Mouse (Mus musculus) forebrain, embryonic 15.5 days (tissue): ENCODE results near the gene Pkp4. TPM values are rescaled to one million over a fixed set of nuclear protein-coding genes. Genes with fewer than 3 reads are reported as not detected.
A peak's percentile ranks its signal among the peaks of the same experiment; 100 is the strongest.
"Not testable (repeated sequence)": the region's sequence is repeated elsewhere in the genome, so short reads cannot be mapped to it uniquely, and the experiment has no call there.

Source experiments
- ATAC-seq: fragments of 200-750 bp; cut with Nextera tagmentation; replicated peaks from 2 replicates; pipeline ENCODE4 v1.8.0; 2017; ENCODE audit warnings: mild to moderate bottlenecking, moderate TSS enrichment, moderate library complexity
- H3K27ac ChIP-seq: fragments of 300-500 bp; sonication (generic); replicated peaks from 2 replicates; pipeline ENCODE4 v1.5.1; 2015; ENCODE audit warnings: mild to moderate bottlenecking, inconsistent platforms
- H3K27me3 ChIP-seq: fragments of 300-500 bp; sonication (generic); 2 replicates; pipeline ENCODE4 v1.6.1; 2015; ENCODE audit warnings: inconsistent platforms
- H3K36me3 ChIP-seq: fragments of 300-500 bp; sonication (generic); 2 replicates; pipeline ENCODE4 v1.6.1; 2015; ENCODE audit warnings: mild to moderate bottlenecking, inconsistent platforms
- H3K4me1 ChIP-seq: fragments of 300-500 bp; sonication (generic); 2 replicates; pipeline ENCODE4 v1.6.1; 2015; ENCODE audit warnings: inconsistent platforms
- H3K4me2 ChIP-seq: fragments of 300-500 bp; sonication (generic); replicated peaks from 2 replicates; pipeline ENCODE4 v1.6.1; 2015; ENCODE audit warnings: mild to moderate bottlenecking, inconsistent platforms
- H3K4me3 ChIP-seq: fragments of 300-500 bp; sonication (generic); 2 replicates; pipeline ENCODE4 v1.5.1; 2015; ENCODE audit warnings: mild to moderate bottlenecking, inconsistent platforms
- H3K9ac ChIP-seq: fragments of 300-500 bp; sonication (generic); replicated peaks from 2 replicates; pipeline ENCODE4 v1.6.1; 2015; ENCODE audit warnings: mild to moderate bottlenecking, inconsistent platforms
- H3K9me3 ChIP-seq: fragments of 300-500 bp; sonication (generic); 2 replicates; pipeline ENCODE4 v1.6.1; 2016; ENCODE audit warnings: inconsistent platforms
- WGBS: fragments of 180-500 bp; shearing (Covaris S2); methylation state at CpG from one replicate; pipeline ENCODE4 v1.1.7; 2015; ENCODE audit warnings: mixed read lengths; 5-methylcytosine and 5-hydroxymethylcytosine counted together
- polyA plus RNA-seq: library from polyadenylated mRNA; unstranded; fragments of >200 nt; fragmentation: Nextera tagmentation; extraction: Ambion mirVana; gene quantifications from 2 replicates; pipeline ENCODE4 v1.2.1, GENCODE M21; 2015

The Pkp4 gene
- polyA plus RNA-seq, 1 experiment from 2014 or later = 23.9 TPM

DNA sequence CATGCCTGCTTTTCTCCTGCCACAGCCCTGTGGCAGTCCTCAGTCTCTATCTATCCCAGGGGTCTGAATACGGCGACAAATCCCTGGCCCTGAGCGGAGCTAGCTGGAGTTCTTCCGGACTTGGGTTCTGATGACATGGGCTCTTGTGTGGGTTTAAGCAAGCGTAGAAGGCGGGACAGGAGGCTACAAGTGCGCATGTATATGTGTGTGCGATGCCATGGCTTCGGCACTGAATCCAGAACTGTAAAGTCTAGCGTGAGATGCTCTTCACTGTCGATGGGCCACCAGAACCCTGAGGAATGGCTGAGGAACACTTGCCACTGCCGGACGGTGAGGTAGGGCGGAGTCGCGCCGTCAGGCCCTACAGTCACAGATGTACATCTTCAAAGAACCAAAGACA, 222.6 kb downstream of the Pkp4 start:
- no peaks in the 10 kb centered on the region for H3K4me1 ChIP-seq
- H3K4me3 ChIP-seq = no peak overlapping the region
- H3K4me2 ChIP-seq = no peak overlapping the region
- H3K9ac ChIP-seq = no peak overlapping the region
- no peaks in the 10 kb centered on the region for H3K36me3 ChIP-seq
- H3K9me3 ChIP-seq = no peaks in the 10 kb centered on the region
- no peak overlapping the region for H3K27ac ChIP-seq
- whole genome bisulfite sequencing = 95% methylated on average over 17 of the region's 17 CpGs
- ATAC-seq = no peak
- no peaks in the 10 kb centered on the region for H3K27me3 ChIP-seq

DNA sequence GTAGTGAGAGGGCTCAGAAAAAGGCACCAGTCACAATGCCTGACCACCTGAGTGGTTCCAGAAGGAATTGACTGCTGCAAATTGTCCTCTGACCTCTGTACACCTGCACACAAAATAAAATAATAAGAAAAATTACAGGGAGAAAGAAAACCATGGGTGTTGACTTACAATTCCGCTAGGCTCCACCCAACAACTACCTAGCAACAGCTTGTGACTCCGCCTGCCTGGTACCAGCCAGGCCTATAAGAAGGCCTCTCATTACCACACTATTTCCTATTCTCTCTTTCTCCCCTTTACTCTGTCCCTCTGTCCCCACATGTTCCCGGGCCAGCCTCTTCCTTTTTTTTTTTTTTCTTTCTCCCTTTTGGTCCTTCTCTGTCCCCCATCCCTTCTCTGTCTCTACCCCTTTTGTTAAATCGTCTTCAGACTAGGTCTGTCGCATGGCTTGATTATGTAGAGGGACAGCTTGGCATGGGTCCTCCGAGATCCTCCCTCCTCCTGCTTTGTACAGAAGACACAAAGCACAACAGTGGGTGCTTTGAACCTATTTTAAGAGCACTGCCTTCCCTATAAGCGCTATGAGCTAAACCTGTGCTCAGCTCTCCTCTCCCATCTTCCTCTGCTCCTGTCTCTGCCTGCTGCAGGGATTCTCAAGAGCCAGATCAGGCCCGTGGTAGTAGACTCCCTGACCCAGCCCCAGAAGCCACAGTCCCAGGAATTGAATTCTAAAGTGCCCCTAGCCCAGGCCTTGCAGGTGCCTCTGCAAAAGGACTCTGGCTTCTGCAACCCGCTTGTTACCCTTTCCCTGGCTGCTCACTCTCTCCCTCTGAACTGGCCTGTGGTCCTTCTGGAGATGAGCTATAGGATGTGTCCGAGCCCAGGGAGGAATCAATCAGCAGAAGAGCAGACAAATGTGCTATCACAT, 223.5 kb downstream of the Pkp4 start:
- Histone ChIP-seq H3K4me2 (no peak overlapping the region), H3K9me3 (no peaks in the 10 kb centered on the region), H3K9ac (no peak overlapping the region), H3K27me3 (no peaks in the 10 kb centered on the region), H3K27ac (no peak overlapping the region), H3K36me3 (no peaks in the 10 kb centered on the region), H3K4me3 (no peak overlapping the region), H3K4me1 (no peaks in the 10 kb centered on the region)
- 77% methylated on average over 10 of the region's 10 CpGs for WGBS
- no peak for ATAC-seq

DNA sequence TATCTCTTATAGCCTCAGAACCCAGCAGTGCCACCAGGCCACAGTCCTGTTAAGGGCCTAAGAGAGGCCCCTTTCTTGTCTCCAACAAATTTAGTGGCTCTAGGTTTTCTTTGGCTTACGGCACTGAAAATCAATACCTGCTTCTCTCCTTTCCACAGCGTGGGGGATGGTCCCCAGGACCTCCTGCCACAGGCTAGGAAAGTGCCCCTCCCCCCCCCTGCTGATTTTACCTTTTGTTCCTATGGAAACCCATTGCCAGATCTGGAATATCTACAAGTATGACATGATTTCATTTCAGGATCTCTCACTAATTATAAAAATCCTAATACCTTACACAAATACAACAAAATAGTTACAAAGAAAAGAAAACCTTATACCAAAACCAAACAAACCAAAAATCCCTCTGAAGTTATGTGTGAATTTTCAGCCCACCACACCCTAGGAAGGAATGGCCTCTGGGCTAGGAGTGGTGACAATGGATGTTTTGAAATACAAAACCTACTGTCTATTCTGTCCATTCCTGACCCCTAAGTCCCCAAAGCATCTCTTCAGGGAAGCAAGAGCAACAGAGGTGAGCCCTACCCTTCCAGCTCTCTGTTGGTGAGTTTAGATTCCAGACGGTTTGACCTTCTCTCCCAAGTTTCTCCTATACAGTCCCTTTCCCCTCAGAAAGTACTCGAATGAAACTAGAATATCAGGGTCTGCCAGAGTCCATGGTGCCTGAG, 224.7 kb downstream of the Pkp4 start:
- Histone ChIP-seq H3K9ac (no peak overlapping the region), H3K36me3 (no peaks in the 10 kb centered on the region), H3K4me3 (no peak overlapping the region), H3K27ac (no peak overlapping the region), H3K9me3 (no peaks in the 10 kb centered on the region), H3K4me2 (no peak overlapping the region), H3K4me1 (peaks cover 5% of the 10 kb centered on the region; the same call in 1 of the 2 replicates), H3K27me3 (no peaks in the 10 kb centered on the region)
- ATAC-seq = no peak
- WGBS = 74% methylated on average over 4 of the region's 4 CpGs

DNA sequence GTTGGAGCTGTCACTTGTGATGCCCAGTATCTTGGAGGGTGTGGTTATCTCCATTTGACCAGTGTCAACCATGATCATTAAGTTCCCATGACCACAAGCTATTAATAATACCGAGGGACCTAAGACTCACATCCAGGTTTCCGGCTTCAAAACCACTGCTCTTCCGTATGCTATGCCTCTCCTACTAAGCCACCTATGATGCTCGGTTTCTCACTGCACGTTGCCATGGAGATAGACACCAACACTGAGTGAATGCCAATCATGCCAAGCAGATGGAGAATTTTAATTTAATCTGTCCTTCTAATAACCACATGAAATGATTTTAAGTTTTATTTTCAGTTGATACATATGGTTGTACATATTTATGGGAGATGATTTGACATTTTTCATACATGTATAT, 229.3 kb downstream of the Pkp4 start:
- WGBS = 69% methylated on average over 5 of the region's 5 CpGs
- H3K27me3 ChIP-seq = no peaks in the 10 kb centered on the region
- no peaks in the 10 kb centered on the region for H3K9me3 ChIP-seq
- H3K4me3 ChIP-seq = no peak overlapping the region
- H3K9ac ChIP-seq = no peak overlapping the region
- peak; percentile 87; the same call in 1 of the 2 replicates for ATAC-seq
- no peak overlapping the region; the same call in 1 of the 2 replicates for H3K27ac ChIP-seq
- no peaks in the 10 kb centered on the region for H3K36me3 ChIP-seq
- no peak overlapping the region for H3K4me2 ChIP-seq
- H3K4me1 ChIP-seq = peaks cover 5% of the 10 kb centered on the region; the same call in 1 of the 2 replicates

DNA sequence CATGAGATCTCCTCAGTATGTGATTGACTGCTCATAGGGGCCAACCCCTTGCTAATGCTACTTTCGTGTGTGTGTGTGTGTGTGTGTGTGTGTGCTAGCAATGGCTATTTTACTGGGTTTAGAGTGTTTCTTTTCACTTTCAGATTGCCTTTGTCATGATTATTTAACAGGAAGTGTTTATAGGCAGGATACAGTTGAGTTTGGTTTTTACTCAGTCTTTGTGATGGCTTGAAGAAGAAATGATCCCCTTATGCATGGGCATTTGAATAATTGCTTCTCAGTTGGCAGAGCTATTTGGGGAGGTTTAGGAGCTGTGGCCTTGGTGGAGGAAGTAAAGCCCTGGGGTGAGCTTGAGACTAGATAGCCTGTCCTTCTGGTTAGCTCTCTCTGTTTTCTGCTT, 232.5 kb downstream of the Pkp4 start:
- H3K27ac ChIP-seq = no peak overlapping the region
- no peak for ATAC-seq
- H3K4me1 ChIP-seq = peaks cover 5% of the 10 kb centered on the region; the same call in 1 of the 2 replicates
- no peak overlapping the region for H3K4me2 ChIP-seq
- no peak overlapping the region for H3K4me3 ChIP-seq
- H3K36me3 ChIP-seq = no peaks in the 10 kb centered on the region
- no peaks in the 10 kb centered on the region for H3K27me3 ChIP-seq
- 79% methylated on average over 1 of the region's 1 CpGs for WGBS
- no peaks in the 10 kb centered on the region for H3K9me3 ChIP-seq
- H3K9ac ChIP-seq = no peak overlapping the region

DNA sequence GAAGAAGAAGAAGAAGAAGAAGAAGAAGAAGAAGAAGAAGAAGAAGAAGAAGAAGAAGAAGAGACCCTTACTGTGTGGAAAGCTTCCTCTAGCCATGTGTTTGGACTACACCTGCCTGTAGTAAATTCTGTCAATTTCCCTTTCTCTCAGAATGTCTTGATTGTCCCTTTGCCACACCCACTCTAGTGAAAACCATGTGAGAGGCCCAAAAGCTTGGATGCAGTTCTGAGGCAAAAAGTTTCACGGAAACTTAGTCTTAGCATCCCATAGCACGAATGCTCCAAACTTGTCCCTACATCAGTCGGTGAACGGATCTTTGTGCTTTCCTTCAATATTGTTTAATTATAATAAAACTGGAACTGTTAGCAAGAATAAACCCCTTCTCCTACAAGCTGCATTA, 234.0 kb downstream of the Pkp4 start:
- H3K27ac ChIP-seq = no peak overlapping the region
- H3K27me3 ChIP-seq = no peaks in the 10 kb centered on the region
- H3K4me2 ChIP-seq = no peak overlapping the region
- H3K4me1 ChIP-seq = peaks cover 3% of the 10 kb centered on the region; the same call in 1 of the 2 replicates
- H3K36me3 ChIP-seq = no peaks in the 10 kb centered on the region
- H3K4me3 ChIP-seq = no peak overlapping the region
- 93% methylated on average over 4 of the region's 4 CpGs for WGBS
- no peak overlapping the region for H3K9ac ChIP-seq
- ATAC-seq = no peak
- no peaks in the 10 kb centered on the region for H3K9me3 ChIP-seq

DNA sequence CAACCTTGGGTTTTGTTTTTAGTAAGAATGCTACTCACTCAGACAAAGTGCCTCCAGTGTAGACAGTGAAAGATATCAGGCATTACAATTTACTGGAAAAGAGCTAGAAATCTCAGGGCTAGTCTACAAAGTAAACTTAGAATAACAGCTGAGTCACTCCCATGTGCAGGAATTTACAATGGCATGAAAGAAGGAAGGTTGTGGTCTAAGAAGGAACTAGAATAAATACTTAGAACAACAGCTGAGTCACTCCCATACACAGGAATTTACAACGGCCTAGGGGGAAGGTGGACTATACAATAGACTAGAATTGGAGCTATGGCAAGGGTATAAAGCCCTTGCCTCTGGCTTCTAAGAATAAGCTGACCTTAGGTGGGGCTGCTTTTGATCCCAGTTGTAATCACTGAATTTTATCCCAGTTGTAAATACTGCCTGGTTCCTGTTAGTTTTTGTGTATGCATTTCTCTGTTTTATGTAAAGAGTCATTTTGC, 234.6 kb downstream of the Pkp4 start:
- 70% methylated on average over 1 of the region's 1 CpGs for WGBS
- ATAC-seq = not testable (repeated sequence)

DNA sequence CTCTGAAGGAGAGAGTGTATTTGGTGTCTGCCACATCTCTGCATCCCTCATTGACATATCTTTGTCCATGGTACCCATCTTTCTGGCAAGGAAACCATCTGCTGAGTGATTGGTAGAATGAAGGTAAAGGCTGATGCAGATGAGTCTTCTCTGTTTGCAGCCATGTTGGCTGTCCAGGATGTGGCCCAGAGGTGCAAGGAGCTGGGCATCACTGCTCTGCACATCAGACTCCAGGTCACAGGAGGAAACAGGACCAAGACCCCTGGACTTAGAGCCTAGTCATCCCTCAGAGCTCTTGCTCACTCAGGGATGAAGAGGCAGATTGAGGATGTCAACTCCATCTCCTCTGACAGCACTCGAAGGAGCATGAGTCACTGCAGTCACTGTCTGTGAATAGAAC, 235.9 kb downstream of the Pkp4 start:
- Histone ChIP-seq H3K9me3 (no peaks in the 10 kb centered on the region), H3K4me3 (no peak overlapping the region), H3K4me1 (no peaks in the 10 kb centered on the region), H3K9ac (no peak overlapping the region), H3K36me3 (no peaks in the 10 kb centered on the region), H3K4me2 (no peak overlapping the region), H3K27ac (no peak overlapping the region), H3K27me3 (no peaks in the 10 kb centered on the region)
- ATAC-seq = no peak
- 91% methylated on average over 1 of the region's 1 CpGs for WGBS

More for the DNA sequence above, 234.6 kb downstream of the Pkp4 start:
- H3K4me3 ChIP-seq, H3K27me3 ChIP-seq, H3K4me1 ChIP-seq, H3K36me3 ChIP-seq, H3K9me3 ChIP-seq, H3K4me2 ChIP-seq, H3K9ac ChIP-seq, H3K27ac ChIP-seq: not testable (repeated sequence)

DNA sequence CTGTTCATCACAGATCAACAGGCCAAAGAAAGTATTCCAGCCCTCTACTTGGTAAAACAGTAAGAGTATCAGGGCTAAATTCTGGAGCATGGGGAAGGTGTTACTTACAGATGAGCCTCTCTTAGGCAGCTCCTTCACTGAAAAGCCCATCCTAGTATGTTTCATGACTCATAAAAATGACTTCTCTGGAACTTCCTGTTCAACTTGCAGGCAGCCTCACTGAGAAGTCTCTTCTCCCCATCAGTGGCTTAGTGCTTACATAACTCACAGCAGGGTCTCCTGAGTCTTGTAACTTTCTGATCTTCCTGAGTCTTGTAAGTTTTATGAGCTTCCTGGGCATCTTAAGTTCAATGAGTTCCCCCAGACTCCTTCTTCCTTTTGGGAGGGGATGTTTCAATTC, 236.9 kb downstream of the Pkp4 start:
- H3K36me3 ChIP-seq = no peaks in the 10 kb centered on the region
- no peaks in the 10 kb centered on the region for H3K4me1 ChIP-seq
- H3K4me3 ChIP-seq = no peak overlapping the region
- no peak overlapping the region for H3K4me2 ChIP-seq
- H3K27me3 ChIP-seq = no peaks in the 10 kb centered on the region
- no peaks in the 10 kb centered on the region for H3K9me3 ChIP-seq
- no peak for ATAC-seq
- H3K9ac ChIP-seq = no peak overlapping the region
- no peak overlapping the region for H3K27ac ChIP-seq

DNA sequence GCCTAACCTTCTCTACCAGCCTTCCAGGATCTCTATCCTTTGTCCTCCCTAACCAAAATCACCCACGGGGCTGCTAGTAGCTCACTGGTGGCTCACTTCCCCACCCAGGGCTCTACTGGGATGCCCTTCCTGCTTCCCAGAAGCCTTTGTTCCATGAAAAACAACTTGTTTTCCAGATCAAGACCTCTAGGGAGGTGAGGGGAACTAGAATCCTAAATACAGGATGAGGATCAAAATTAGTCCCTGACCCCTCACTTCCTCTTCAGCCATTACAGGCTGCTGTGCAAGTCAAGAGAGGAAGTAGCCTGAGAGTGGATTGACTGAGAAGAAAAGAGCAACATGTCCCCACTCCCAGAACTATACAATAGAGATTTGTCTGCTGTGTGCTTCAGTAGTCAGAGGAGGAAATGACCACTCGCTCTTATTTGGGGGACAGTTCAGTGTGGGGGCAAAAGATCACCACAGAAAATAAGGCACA, 240.3 kb downstream of the Pkp4 start:
- WGBS = 66% methylated on average over 2 of the region's 2 CpGs
- Histone ChIP-seq H3K36me3 (no peaks in the 10 kb centered on the region), H3K27ac (no peak overlapping the region), H3K4me1 (no peaks in the 10 kb centered on the region), H3K4me2 (no peak overlapping the region), H3K9ac (no peak overlapping the region), H3K9me3 (no peaks in the 10 kb centered on the region), H3K27me3 (no peaks in the 10 kb centered on the region), H3K4me3 (no peak overlapping the region)
- no peak for ATAC-seq

DNA sequence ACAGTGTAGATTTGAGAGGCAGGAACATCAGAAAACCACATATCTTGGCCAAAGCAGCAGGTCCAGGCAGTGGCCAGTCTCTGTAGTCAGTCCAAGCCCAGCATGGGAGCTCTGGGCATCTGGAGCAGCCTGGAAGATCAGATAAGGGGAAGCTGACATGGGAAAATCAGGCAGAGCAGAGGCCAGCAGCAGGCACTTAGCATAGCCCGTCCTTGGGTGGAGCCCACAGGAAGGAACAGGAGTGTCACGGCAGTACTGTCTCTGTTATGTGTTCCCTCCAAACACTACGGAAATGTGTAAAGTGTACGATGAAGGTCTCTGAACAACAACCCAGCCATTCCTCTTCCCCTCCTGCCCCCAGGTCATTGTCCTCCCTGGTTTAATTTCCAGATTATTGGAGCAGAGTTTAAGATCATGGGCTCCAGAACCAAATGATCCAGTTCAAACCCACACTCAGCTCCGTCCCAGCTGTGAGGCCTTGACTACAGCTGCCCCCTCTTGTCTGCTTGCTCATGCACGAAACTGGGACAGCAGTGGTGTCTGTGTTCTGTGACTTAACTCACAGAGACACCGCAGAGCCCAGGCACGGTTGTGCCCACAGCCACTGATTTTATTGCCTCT, 241.3 kb downstream of the Pkp4 start:
- Histone ChIP-seq H3K27me3 (no peaks in the 10 kb centered on the region), H3K36me3 (no peaks in the 10 kb centered on the region), H3K4me3 (no peak overlapping the region), H3K27ac (no peak overlapping the region), H3K4me1 (no peaks in the 10 kb centered on the region), H3K9me3 (no peaks in the 10 kb centered on the region), H3K4me2 (no peak overlapping the region), H3K9ac (no peak overlapping the region)
- WGBS = 88% methylated on average over 8 of the region's 8 CpGs
- ATAC-seq = no peak

DNA sequence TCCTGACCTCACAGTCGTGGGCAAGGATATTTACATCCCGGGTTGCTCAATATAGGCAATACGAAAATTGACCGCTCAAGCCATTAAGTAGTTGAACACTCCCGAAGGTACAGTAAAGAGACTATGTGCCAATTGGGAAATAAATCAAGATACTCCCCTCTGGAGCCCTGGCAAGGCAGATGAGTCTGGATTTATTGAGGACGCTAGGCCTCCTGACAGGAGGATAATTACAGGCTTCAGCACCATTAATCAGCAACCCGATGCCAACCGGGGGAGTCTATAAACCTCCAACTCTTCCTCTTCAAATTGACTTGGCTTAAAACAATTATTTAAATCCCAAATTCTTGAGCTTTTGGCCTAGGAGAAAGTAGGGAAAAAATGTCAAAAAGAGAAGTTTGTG, 243.4 kb downstream of the Pkp4 start:
- WGBS = 76% methylated on average over 8 of the region's 8 CpGs
- Histone ChIP-seq H3K4me3 (no peak overlapping the region), H3K4me1 (0 out of 2 replicates have a peak, but pooled peaks cover 3% of the 10 kb centered on the region), H3K36me3 (no peaks in the 10 kb centered on the region), H3K4me2 (no peak overlapping the region), H3K27me3 (no peaks in the 10 kb centered on the region), H3K27ac (no peak overlapping the region), H3K9ac (no peak overlapping the region), H3K9me3 (no peaks in the 10 kb centered on the region)
- ATAC-seq = no peak
